Mouse (Mus musculus): Measurements from ENCODE around the gene Gm49388. TPM values are rescaled to one million over a fixed set of nuclear protein-coding genes. Genes with fewer than 3 reads are reported as not detected.
"Not testable (repeated sequence)": the region's sequence is repeated elsewhere in the genome, so short reads cannot be mapped to it uniquely, and the experiment has no call there.

The Gm49388 gene
- total RNA-seq, 2 experiments from 2014 or later = 2.4 to 3.0 TPM

DNA sequence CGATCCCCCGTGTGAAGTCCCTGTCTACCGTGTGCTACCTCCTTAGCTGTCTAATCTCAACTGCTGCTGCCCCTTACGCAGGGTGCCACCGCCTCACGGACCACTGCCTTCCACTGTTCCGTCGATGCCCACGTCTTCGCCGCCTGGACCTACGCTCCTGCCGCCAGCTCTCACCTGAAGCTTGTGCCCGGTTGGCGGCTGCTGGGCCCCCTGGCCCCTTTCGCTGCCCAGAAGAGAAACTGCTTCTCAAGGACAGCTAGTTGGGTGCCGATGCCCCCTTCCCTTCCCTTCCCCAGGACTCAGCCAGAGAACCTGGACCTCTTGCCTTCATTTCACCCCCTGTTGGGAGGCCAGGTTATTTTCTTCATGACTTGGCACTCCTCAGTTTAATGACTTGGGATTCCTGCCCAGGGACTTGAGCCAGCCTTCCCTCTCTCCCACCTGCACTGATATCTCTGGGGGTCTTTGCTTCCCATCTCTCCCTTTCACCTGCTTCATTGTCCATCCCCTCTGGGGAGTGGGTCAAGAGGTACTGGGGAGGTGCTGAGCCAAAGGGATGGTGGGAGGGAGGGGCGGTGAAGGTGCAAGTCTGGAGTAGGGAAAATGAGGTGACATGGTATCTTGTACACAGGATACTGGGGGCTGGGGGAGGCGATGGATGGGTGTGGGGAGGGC is 17.6 kb upstream of the Gm49388 start:
- no peak for DNase-seq (ENCODE audit: low spot score in 2 of 2)

DNA sequence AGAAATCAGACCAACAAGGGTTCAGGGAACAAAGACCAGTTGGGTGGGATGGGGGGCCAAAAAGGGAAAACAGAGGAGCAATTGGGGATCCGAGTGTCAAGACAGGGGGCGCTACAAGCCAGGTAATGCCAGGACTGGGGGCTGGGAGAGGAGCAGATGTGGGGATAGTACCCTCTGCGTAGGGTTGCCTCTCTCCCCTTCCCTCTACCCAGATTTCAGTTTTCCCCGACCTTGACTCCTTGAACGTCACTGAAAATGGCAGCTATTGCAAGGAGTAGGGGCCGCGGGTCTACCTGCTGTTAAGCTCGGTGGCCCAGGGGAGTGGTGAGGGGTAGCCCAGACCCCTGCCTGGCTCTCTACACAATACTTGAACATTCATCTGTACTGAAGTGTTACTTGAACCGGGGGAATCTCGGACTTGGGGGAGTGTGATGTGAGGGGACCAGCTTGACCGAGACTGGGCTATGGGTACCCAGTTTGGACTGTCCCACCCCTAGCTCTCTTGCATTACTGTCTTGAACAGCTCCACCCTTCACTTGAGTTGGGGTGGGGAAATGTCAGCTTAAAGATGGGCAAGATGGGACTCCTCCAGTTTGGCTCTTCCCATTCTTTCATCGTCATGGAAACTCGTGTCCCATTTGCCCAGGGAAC is 16.9 kb upstream of the Gm49388 start:
- no peak for DNase-seq (ENCODE audit: low spot score in 2 of 2)

DNA sequence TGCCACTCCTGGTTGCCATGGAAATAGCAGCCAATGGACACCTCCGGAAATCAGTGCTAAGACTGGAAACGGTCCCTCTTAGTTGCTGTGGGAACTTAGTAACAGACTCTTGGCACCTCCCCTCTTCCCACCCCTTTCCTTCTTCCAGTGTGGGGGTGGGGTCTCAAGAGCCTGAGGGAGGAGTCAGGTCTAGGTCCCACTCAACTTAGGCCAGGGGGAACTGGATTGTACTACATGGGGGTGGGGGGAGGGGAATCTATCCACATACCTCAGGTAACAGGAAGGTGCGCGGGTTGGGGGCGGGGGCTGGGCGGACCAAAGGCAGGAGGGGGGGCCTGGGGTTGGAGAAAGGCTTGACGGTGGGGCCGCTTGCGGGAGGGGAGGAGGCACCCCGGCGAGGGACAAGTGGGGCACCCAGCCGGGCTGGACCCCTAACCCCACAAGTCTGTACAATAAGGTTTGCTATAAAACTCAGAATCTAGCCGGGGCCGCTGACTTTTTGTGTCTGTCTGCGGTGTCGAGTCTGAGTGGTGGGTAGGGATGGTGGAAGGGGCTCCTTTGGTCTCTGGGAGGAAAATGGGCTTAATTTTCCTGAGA is 16.3 kb upstream of the Gm49388 start:
- DNase-seq (ENCODE audit: low spot score in 2 of 2) = peak; percentile 86 to 91

DNA sequence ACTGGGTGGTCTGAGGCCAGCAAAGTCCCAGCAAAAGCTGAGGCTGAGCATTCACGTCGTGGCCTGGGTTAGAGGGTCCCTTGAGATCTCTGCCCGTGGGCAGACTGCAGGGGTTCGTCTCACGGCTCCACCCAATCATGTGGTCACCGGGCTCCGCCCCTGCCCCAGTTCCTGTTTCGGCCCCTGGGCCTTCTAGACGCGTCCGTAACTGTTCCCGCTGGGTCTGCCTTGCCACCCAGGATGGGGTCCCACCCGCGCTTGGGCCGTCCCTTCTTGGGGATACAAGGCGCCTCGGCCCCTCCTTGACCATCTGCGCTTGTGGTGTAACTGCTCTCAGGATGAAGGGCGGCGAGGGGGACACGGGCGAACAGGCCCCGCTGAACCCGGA is 15.8 kb upstream of the Gm49388 start, which contains the start of gene Orai3:
TSS of gene Orai3 (plus strand) at position 165 of the 388 bp plus-strand sequence.
- DNase-seq (ENCODE audit: low spot score in 2 of 2) = peak; percentile 87 to 89

DNA sequence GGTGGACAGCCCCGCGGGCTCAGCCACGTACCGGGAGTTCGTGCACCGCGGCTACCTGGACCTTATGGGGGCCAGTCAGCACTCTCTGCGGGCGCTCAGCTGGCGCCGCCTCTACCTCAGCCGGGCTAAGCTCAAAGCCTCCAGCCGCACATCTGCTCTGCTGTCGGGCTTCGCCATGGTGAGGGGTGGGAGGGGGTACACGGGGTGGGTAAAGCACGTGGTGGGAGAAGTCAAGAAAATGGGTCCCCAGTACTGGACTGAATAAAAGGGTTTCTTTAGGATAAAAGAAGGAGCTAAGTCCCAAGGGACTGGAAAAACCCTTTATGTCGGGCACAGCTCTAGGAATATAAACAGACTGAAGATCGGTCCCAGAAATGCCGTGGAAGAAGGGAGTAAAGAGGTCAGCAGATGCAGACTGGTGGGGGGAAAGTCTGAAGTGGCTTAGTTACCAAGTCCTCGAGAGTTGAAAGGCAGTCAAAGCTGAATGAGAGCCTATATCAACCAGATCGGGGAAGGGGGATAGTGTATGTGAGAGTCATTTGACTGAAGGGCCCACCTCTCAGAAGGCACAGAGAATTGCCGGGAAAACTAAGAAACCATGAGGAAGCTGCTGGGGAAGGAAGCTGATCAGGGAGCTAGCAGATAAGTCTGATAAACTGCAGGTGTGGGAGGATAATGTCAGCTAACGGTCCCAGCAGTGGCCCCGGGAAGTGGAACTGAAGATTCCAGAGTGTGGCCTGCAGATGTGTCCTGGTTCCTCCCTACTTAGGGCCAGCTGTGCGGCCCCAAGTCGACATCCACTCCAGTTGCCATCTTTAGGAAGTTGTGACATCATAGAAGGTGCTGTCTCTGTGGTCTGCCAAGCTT is 15.1 kb upstream of the Gm49388 start:
- no peak for DNase-seq (ENCODE audit: low spot score in 2 of 2)

DNA sequence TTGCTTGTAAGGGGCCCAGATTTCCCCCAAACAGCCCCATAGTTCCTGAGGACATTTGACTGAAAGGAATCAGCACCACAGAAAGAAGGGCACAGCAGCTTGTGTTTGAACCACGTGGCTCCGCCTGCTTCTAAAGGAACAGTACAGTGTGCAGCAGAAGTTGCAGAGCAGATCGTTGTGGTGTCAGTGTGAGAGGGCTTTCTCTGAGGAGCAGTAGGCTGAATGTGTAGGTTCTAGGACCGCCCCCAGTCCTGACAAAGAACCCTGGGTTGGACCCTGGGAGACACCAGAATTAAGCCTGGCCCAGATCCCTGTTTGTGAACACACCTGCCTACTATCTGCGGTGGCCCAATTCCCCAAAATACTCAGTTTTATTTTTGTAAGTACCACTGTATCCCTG is 14.1 kb upstream of the Gm49388 start:
- DNase-seq (ENCODE audit: low spot score in 2 of 2) = no peak

DNA sequence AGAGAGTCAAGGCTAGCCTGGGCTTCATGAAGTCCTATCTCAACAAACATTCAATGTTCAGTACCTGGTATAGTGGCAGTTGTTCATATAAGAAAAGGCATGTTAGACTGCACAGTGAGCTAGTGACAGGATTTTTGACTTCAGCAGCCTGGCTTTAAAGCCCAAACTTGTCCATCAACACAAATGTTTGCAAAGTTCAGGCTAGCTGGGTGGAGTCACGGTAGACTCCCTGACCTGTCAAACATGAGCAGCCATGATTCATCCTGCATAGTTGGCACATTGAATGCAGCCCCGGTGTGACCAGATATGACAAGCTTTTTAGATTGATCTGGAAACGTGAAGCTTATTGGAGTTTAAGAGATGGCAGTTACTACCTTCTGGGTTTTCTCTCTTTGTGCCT is 13.3 kb upstream of the Gm49388 start:
- no peak for DNase-seq (ENCODE audit: low spot score in 2 of 2)

DNA sequence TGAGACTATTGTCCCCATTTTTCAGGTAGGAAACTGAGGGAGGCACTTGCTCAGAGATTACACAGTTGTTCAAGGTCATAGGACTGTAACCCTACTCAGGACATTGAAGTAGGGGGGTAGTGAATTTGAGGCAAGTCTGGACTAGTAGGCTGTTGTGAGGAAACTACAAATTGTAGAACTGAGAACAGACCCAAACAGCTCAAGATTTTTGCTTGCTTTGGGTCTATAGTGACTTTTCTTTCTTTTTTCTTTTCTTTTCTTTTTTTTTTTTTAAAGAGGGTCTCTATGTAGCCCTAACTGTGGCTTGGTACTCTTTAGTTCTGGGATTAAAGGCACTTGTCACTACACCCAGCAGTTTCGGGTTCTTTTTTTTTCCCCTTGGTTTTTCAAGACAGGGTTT is 12.9 kb upstream of the Gm49388 start:
- DNase-seq (ENCODE audit: low spot score in 2 of 2) = no peak

DNA sequence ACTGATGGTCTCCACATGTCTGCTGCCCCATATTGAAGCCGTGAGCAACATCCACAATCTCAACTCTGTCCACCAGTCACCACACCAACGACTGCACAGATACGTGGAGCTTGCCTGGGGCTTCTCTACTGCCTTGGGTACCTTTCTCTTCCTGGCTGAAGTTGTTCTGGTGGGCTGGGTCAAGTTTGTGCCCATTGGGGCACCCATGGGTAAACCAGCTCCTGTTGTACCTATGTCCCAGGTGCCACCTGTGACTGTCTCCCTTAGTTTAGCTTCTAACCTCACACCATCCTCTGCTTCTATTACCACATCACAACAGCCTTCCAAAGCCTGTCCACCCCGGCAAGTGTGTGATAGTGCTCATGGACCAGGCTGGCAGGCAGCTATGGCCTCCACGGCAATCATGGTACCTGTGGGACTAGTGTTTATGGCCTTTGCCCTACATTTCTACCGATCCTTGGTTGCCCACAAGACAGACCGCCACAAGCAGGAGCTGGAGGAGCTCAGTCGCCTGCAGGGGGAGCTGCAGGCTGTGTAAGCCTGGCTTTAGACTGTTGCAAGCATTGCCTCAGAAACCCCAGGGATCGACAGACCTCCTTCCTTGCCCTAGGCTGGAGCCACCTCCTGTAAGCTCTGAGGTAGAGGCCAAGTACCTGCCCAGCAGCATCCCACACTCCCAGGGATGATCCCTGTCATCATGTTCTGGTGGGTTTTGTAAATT is 11.6 kb upstream of the Gm49388 start:
- DNase-seq (ENCODE audit: low spot score in 2 of 2) = peak; percentile 60 to 70

DNA sequence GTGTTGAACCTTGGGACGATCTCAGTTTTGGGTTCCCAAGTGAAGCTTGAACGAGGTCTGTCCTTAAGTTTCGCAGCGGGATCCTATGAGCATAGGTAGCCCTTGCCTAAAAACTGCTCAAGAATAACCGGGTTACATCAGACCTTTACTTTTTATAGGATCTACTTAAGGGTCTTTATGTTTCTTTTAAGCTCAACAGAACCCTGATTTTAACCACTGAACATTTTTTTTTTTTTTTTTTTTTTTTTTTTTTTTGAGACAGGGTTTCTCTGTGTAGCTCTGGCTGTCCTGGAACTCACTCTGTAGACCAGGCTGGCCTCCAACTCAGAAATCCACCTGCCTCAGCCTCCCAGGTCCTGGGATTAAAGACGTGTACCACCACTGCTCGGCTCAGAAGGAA is 9.6 kb upstream of the Gm49388 start:
- not testable (repeated sequence) for DNase-seq (ENCODE audit: low spot score in 2 of 2)

DNA sequence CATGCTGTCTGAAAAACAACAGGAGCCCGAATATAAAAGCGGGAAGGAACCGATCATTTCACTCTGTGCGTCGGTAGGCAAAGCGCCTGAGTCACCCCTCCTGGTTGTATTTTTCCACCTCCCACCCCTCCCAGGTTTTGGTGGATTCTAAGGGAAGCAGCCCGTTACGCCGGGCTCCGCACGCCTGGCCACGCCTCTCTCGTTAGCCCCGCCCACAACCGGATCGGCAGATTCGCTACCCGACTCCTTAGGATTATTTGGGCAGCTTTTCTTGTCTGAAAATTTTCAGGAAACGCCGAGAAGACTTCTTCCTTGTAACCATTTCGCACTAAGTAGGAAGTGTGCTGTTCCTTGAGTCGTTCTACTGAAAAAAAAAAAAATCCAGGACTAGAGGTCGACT is 9.0 kb upstream of the Gm49388 start, which contains the start of gene Setd1a:
TSS of gene Setd1a (plus strand) at position 245 of the 400 bp plus-strand sequence.
- DNase-seq (ENCODE audit: low spot score in 2 of 2) = peak; percentile 91 to 92

DNA sequence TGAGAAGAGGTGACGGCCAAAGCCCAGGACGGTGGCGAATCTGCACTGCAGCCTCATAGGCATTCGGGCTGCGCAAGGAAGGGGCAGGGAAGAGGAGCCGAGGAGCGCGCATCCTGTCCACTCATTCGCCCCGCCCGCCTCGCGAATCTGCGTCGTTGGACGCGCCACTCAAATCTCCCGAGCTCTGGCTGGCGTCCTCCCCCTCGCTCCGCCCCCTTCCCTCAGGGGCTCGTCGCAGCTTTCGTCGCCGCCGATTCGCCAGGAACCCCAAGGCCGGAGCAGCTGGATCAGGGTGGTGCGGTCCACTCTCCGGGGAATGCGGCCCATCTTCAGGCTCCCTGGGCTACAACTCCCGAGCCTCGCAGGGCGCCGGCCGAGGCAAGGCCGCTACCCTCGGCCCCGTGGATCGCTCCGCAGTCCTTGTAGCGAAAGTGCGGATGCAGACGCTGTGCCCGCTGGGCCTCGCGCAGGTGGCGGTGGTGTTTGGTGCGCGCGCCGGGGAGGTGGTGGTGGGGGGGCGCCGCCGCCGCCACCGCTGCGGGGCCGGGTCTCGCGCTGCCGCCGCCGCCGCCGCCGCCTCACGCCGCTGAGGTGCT is 8.4 kb upstream of the Gm49388 start:
- DNase-seq (ENCODE audit: low spot score in 2 of 2) = peak; percentile 93 to 95

DNA sequence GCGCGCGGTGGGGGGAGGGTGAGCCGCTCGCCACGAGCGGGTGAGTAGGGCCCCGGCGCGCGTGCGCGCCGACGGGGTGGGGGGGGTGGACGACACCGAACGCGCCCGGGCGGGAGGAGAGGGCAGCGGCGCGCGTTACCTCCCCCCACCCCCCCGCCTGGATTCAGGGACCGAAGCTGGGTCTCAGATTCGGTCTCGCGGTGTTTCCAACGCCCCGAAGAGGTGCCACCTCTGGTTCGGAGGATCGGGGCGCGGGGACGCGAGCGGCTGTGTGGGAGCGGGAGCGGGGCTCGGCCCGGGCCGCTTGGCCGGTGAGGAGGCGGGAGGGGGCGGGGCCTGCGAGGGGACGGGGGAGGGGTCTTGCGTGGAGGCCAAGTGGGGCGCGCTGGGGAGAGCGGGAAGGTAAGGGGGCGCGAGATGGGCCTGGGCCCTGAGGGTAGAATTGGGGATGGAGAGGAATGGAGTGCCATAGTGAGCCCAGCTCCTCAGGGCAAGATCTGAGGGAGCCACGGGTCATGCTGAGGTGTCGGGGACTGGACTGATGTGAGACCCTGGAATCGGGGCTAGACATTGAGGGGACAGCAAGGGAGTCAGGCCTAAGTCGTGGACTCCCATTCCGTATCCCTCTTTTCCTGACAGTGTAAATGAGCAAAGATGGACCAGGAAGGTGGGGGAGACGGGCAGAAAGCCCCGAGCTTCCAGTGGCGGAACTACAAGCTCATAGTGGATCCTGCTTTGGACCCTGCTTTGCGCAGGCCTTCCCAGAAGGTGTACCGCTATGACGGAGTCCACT is 7.7 kb upstream of the Gm49388 start:
- peak; percentile 70 to 72 for DNase-seq (ENCODE audit: low spot score in 2 of 2)

DNA sequence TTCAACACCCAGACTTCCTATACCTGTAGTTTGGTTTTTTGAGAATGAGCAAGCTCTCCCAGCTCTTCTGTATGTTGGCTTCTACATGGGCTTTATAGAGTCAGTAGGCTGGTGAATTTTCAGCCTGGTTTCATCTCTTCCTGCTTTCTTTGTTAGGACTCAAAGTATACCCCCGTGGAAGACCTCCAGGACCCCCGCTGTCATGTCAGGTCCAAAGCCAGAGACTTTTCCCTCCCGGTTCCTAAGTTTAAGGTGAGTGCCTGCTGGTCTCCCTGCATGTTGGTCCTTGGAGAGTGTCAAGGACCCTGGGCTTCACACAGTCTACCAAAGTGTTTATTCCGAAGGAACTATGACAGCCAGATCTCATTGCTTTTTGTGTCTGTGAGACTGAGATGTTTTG is 7.1 kb upstream of the Gm49388 start:
- no peak for DNase-seq (ENCODE audit: low spot score in 2 of 2)

DNA sequence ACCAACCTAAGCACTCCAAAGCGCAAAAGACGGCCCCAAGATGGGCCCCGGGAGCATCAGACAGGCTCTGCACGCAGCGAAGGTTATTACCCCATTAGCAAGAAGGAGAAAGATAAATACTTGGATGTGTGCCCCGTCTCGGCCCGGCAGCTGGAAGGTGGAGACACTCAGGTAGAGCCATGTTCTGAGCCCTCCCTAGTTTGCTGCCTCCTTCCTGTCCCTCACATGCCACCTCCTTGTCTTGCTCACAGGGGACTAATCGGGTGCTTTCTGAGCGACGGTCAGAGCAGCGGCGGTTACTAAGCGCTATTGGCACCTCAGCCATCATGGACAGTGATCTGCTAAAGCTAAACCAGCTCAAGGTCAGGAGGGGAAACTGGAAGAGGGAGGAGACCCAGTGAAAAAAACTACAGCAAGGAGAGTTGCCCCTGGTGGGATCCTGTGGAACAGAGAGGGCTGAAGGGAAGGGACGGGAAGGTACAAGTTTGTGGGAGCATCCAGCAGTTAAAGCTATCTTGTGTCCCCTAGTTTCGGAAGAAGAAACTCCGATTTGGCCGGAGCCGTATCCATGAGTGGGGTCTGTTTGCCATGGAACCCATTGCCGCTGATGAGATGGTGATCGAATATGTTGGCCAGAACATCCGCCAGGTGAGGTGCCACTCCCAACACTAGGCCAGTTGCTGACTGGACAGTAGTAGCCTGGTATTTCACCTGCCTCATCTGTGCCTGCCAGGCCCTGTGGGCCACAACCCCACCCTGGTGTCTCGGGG is 11.9 kb downstream of the Gm49388 start:
- no peak for DNase-seq (ENCODE audit: low spot score in 2 of 2)

DNA sequence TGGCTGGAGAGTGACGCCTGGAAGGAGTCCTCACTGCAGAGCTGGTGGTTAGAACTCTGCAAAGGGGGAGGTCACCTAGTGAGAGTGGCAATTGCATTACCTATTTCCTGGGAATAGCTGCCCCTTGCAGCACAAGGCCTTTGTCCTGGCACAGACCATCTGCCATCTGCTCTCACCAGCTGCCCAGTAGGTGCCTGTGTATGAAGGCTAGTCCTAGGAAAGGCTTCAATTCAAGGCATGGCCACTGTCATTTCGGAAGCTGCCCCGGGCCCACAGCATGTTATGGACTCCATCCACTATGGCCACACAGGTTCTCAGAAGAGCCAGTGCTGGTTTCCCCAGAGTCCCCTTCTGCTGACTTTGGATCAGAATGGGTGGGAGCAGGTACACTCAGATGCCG is 13.2 kb downstream of the Gm49388 start:
- no peak for DNase-seq (ENCODE audit: low spot score in 2 of 2)

DNA sequence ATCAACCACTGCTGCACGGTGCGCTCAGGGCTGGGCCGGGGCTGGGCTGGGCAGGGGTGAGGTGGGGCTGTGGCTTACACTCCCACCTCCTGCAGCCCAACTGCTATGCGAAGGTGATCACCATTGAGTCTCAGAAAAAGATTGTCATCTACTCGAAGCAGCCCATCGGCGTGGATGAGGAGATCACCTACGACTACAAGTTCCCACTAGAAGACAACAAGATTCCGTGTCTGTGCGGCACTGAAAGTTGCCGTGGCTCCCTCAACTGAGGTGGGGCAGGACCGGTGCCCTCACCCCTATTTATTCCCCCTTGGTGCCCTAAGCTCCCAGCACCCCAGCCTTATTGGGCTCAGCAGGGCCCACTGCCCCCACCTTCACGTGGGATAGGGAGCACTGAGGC is 13.8 kb downstream of the Gm49388 start:
- no peak for DNase-seq (ENCODE audit: low spot score in 2 of 2)

DNA sequence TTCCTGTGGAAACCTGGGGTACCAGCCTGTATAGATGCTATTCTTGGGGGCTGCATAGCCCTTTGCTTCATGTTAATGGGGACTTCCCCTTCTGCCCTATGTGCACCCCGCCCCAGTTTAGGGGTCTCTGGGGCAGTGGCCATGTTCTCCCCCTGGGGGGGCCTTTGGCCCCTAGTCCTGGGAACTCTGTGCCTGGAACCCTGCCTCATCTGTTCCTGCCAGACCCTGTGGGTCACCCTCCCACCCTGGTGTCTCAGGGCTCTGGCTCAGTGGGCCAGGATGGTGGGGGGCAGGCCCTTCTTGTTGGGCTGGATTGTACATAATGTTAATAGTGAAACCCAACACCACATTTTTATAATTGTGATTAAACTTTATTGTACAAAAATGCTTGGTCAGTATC is 14.3 kb downstream of the Gm49388 start:
- DNase-seq (ENCODE audit: low spot score in 2 of 2) = no peak

Measured in adrenal gland, adult 18-20 months (tissue).